Mouse (Mus musculus) neural tube, embryonic 15.5 days (tissue): ENCODE measurements around the gene Stau1. TPM values are rescaled to one million over a fixed set of nuclear protein-coding genes. Genes with fewer than 3 reads are reported as not detected.
"Not testable (repeated sequence)": the region's sequence is repeated elsewhere in the genome, so short reads cannot be mapped to it uniquely, and the experiment has no call there.

Experiments used
- ATAC-seq: fragments of 200-750 bp; cut with Nextera tagmentation; 2 replicates; pipeline ENCODE4 v1.8.0; 2017; ENCODE audit warnings: mild to moderate bottlenecking, moderate TSS enrichment, moderate library complexity; ENCODE audit not compliant: low FRiP score
- H3K27ac ChIP-seq: fragments of 300-500 bp; sonication (generic); replicated peaks from 2 replicates; pipeline ENCODE4 v1.5.1; 2015; ENCODE audit warnings: mild to moderate bottlenecking, inconsistent platforms
- H3K27me3 ChIP-seq: fragments of 300-500 bp; sonication (generic); replicated peaks from 2 replicates; pipeline ENCODE4 v1.6.1; 2015; ENCODE audit warnings: inconsistent platforms
- H3K36me3 ChIP-seq: fragments of 300-500 bp; sonication (generic); 2 replicates; pipeline ENCODE4 v1.6.1; 2015; ENCODE audit warnings: inconsistent platforms
- H3K4me1 ChIP-seq: fragments of 300-500 bp; sonication (generic); 2 replicates; pipeline ENCODE4 v1.6.1; 2015; ENCODE audit warnings: inconsistent platforms
- H3K4me2 ChIP-seq: fragments of 300-500 bp; sonication (generic); 2 replicates; pipeline ENCODE4 v1.6.1; 2015; ENCODE audit warnings: inconsistent platforms, mild to moderate bottlenecking, moderate library complexity
- H3K4me3 ChIP-seq: fragments of 300-500 bp; sonication (generic); replicated peaks from 2 replicates; pipeline ENCODE4 v1.5.1; 2015; ENCODE audit warnings: mild to moderate bottlenecking, inconsistent platforms
- H3K9ac ChIP-seq: fragments of 300-500 bp; sonication (generic); replicated peaks from 2 replicates; pipeline ENCODE4 v1.6.1; 2015; ENCODE audit warnings: mild to moderate bottlenecking, inconsistent platforms
- H3K9me3 ChIP-seq: fragments of 300-500 bp; sonication (generic); replicated peaks from 2 replicates; pipeline ENCODE4 v1.6.1; 2016; ENCODE audit warnings: inconsistent platforms
- WGBS: fragments of 180-500 bp; shearing (Covaris S2); methylation state at CpG from one replicate; pipeline ENCODE4 v1.1.7; 2015; ENCODE audit warnings: mixed read lengths; 5-methylcytosine and 5-hydroxymethylcytosine counted together
- polyA plus RNA-seq: library from polyadenylated mRNA; unstranded; fragments of >200 nt; fragmentation: Nextera tagmentation; extraction: Ambion mirVana; gene quantifications from 2 replicates; pipeline ENCODE4 v1.2.1, GENCODE M21; 2015

Stau1 gene
- polyA plus RNA-seq, 1 experiment from 2014 or later, result 96.6 TPM

DNA sequence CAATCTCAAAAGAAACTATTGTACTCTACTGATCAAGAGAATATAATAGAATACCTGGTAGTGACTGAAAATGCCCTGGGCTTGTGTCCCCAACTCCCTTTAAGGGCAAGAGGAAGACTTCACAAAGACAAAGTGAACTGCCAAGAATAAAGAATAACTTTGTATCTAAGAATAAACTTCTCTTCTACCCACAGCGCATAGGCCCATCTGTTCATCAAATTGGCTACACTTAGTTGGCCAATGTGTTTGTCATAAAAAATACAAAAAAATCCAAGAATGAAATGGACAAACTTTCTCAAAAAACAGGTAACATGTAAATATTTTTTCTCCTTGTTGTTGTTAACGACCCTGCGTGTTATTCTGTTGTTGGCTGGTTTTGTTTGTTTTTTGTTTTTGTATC lies 14.4 kb upstream of the Stau1 start:
- Histone ChIP-seq H3K9ac (no peak overlapping the region), H3K27me3 (no peaks in the 10 kb centered on the region), H3K4me2 (no peak overlapping the region), H3K4me3 (no peak overlapping the region), H3K27ac (no peak overlapping the region), H3K36me3 (no peaks in the 10 kb centered on the region), H3K4me1 (peaks cover 6% of the 10 kb centered on the region), H3K9me3 (no peaks in the 10 kb centered on the region)
- ATAC-seq, result no peak
- WGBS, result 95% methylated on average over 3 of the region's 3 CpGs

DNA sequence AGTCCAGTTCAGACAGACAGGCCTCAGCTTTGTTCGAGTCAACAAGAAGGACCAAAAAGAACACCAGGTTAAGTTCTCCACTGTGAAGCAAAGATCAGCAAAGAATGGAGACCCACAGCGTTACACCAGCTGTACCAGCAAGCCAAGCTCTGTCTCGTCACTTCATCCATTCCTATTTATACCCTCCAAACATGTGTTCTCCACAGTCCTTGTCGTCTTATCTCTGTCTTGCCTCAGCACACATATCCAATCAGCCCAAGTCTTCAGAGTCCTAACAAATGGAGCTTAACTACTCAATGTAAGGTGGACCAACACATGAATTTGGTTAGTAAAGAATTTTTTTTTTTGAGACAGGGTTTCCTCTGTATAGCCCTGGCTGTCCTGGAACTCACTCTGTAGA lies 13.4 kb upstream of the Stau1 start:
- ATAC-seq, result no peak
- H3K9ac ChIP-seq, result no peak overlapping the region
- no peak overlapping the region for H3K27ac ChIP-seq
- no peak overlapping the region for H3K4me3 ChIP-seq
- H3K4me1 ChIP-seq, result peaks cover under 1% of the 10 kb centered on the region
- H3K27me3 ChIP-seq, result no peaks in the 10 kb centered on the region
- no peaks in the 10 kb centered on the region for H3K36me3 ChIP-seq
- no peaks in the 10 kb centered on the region for H3K9me3 ChIP-seq
- WGBS, result 87% methylated on average over 4 of the region's 4 CpGs
- no peak overlapping the region for H3K4me2 ChIP-seq

DNA sequence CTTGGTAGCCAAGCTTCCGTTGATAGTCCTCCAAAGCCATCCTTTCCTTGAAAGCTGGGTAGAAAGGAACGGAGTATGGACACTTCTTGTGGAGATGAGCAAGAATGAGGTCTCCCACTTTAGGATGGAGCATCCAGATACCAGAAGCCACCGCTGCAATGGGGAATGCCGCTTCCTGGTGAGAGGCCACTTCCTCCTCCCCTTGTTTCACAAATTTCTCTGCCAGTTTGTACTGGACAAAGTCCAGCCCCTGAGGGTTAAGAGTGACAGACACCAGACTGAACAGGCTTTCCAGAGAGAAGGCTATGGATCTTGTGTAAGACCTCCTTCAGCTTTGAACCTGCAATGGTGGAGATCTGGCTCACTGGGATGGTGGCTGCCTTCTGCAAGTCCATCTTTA lies 11.5 kb upstream of the Stau1 start:
- WGBS, result 78% methylated on average over 4 of the region's 4 CpGs
- not testable (repeated sequence) for H3K4me3 ChIP-seq, ATAC-seq

DNA sequence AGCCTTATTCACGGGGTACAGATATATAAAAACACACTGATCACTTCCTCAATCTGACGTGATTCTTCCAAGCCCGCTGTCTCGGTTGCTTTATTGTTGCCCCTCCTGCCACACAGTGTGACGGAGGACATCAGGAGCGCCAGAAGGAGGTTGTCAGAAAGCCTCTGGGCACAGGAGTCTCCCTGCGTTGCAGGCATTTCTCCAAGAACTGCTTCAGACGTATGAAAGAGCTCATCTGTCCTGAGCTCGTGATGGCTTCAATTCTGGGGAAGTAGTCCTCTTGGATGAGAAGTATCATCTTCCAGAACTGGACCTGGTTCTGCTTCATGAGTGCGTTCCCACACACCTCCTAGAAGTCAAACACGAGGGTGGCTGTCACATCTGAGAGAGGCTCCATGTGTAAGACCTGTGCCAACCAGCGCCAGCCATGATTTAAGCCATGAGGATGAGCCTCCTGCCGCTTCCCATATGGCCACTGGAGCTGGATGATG lies 10.9 kb upstream of the Stau1 start:
- Histone ChIP-seq H3K9me3 (no peaks in the 10 kb centered on the region), H3K4me3 (no peak overlapping the region), H3K4me1 (no peaks in the 10 kb centered on the region), H3K4me2 (no peak overlapping the region), H3K27me3 (no peaks in the 10 kb centered on the region), H3K36me3 (no peaks in the 10 kb centered on the region), H3K27ac (no peak overlapping the region), H3K9ac (no peak overlapping the region)
- ATAC-seq, result no peak
- 79% methylated on average over 13 of the region's 13 CpGs for WGBS

More for the DNA sequence above, 11.5 kb upstream of the Stau1 start:
- H3K27me3 ChIP-seq, H3K4me2 ChIP-seq, H3K27ac ChIP-seq, H3K36me3 ChIP-seq, H3K9me3 ChIP-seq, H3K4me1 ChIP-seq, H3K9ac ChIP-seq: not testable (repeated sequence)

DNA sequence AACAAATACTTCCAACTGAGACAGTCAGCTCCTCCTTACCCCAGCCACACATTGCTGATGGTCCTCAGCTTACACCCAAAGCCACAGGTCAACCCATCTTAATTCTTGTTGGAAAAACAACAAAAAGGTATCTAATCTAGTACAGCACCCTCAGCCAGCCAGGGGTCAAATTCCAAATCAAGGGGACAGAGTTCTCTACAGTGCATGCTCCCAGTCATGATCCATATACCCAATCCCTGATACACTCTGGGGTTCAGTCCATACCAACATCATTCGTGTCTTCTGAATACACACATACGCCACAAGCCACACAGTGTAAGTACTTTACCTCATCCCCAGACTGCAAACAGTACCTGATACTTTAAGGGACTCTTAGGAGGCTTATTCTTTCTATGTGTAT lies 10.3 kb upstream of the Stau1 start:
- Histone ChIP-seq H3K27ac (no peak overlapping the region), H3K9me3 (no peaks in the 10 kb centered on the region), H3K9ac (no peak overlapping the region), H3K4me1 (no peaks in the 10 kb centered on the region), H3K27me3 (no peaks in the 10 kb centered on the region), H3K36me3 (no peaks in the 10 kb centered on the region), H3K4me2 (no peak overlapping the region), H3K4me3 (no peak overlapping the region)
- no peak for ATAC-seq
- WGBS, result 94% methylated on average over 2 of the region's 2 CpGs

DNA sequence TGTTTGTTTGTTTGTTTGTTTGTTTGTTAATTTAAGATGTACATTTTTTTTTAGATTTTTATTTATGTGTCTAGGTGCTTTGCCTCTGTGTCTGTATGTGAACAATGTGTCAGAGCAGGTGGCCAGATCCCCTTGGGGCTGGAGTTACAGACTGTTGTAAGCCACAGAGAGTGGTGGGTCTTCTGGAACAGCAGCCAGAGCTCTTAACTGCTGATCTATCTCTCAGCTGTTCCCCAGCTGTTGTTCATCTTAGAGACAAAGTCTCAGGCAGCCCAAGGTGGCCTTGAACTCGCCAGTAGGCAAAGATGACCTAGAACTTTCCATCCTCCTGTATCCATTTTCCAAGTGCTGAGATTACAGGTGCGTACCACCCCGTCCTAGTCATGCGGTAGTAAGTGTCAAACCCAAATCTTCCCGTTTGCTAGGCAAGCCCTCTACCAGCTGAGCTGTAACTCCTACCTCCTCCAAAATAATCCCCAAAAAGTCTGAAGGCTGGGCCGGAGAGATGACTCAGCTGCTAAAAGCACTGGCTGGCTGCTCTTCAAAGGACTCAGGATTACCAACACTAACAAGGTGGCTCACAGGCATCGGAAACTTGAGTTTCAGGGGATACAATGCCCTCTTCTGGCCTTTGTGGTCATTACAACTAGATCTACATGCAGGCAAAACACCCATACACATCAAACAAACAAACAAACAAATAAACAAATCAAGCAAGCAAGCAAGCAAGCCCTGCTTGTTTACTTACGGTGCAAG lies 8.2 kb upstream of the Stau1 start:
- no peaks in the 10 kb centered on the region for H3K9me3 ChIP-seq
- H3K27me3 ChIP-seq, result no peaks in the 10 kb centered on the region
- no peak overlapping the region for H3K4me3 ChIP-seq
- 50% methylated on average over 8 of the region's 8 CpGs for WGBS
- no peak overlapping the region for H3K4me2 ChIP-seq
- no peak overlapping the region for H3K27ac ChIP-seq
- no peaks in the 10 kb centered on the region for H3K36me3 ChIP-seq
- H3K9ac ChIP-seq, result no peak overlapping the region
- no peak for ATAC-seq
- no peaks in the 10 kb centered on the region for H3K4me1 ChIP-seq

DNA sequence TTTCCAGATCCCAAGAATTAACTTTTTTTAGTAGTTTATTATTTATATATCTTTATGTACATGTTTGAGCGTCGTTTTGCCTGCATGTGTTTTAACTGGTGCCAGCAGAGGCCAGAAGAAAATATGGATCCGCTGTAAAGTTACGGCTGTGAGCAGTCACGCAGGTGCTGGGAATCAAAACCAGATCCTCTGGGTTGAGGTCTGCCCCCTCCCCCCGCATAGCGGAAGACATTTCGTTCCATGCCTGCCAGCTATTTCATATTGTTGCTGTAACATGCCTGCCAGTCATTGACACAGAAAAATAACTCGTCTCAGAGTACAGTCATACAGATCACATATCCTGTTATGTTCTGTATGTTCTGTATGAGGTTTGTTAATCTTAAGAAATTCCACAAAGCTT lies 5.4 kb upstream of the Stau1 start:
- H3K4me3 ChIP-seq, result no peak overlapping the region
- H3K9ac ChIP-seq, result no peak overlapping the region
- WGBS, result 82% methylated on average over 9 of the region's 9 CpGs
- no peaks in the 10 kb centered on the region for H3K36me3 ChIP-seq
- H3K4me1 ChIP-seq, result peaks cover 7% of the 10 kb centered on the region
- no peaks in the 10 kb centered on the region for H3K27me3 ChIP-seq
- ATAC-seq, result no peak
- no peak overlapping the region for H3K27ac ChIP-seq
- H3K9me3 ChIP-seq, result no peaks in the 10 kb centered on the region
- H3K4me2 ChIP-seq, result no peak overlapping the region

DNA sequence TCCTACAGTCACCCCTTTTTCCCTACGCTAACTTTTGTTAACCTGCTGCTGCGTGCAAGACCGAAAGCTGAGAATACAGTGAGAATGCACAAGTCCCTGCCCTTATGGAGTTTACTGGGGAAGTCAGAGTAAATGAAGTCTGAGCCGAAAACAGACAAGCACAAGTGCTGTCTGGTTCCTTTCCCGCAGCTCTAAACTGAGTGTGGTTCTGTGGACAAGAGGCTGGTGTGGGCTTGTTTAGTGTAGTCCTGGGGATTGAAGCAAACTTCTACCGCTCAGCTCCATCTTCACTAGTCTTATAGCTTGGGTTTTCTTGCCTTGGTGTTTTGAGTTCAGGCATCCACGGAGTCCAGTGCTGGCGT lies 415 bp upstream of the Stau1 start:
- ATAC-seq, result peak; percentile 25
- Histone ChIP-seq H3K9me3 (no peaks in the 10 kb centered on the region), H3K27ac (peak overlapping the region; percentile 74), H3K4me1 (peaks cover 43% of the 10 kb centered on the region), H3K9ac (peak overlapping the region; percentile 45), H3K27me3 (no peaks in the 10 kb centered on the region), H3K4me3 (peak overlapping the region; percentile 80), H3K4me2 (peak overlapping the region; percentile 82), H3K36me3 (no peaks in the 10 kb centered on the region)
- 43% methylated on average over 8 of the region's 8 CpGs for WGBS

DNA sequence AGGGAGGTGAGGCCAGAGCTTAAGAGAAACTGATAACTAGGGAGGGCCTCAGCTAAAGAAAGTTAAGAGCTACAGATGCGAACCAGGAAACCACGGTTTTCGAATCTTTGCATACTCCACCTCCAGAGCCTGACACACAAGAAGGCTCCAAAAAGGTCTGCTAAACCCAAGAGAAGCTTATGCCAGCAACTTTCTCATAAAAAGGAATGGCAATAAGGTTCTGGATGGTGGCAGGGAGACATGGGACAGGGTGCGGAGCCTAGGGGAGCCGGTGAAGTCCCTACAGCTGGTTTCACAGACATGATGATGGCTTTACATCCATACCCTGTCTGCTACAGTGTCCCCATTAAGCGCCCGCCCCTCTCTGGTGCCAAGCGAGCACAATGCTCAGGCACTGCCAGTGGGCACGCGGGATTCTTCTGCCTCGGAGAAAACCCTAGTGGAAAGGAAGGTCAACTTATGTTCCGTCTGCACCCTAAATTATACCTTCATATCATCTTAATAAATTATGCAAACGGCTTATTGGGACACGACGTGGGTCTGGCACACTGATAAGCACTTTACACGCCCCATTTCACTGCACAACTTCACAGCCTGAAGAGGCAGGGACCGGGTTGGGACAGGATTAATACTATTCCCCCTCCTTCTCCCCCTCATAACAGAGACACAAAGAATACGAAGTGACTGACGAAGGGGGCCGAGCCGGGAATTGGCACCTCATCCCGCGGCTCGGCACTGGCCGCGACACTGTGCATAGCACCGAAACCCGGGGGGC lies 891 bp downstream of the Stau1 start:
- H3K9me3 ChIP-seq, result no peaks in the 10 kb centered on the region
- H3K4me2 ChIP-seq, result peak overlapping the region; percentile 82
- no peaks in the 10 kb centered on the region for H3K27me3 ChIP-seq
- WGBS, result 4% methylated on average over 28 of the region's 28 CpGs
- peak overlapping the region; percentile 81 for H3K9ac ChIP-seq
- H3K4me1 ChIP-seq, result peaks cover 52% of the 10 kb centered on the region
- H3K36me3 ChIP-seq, result no peaks in the 10 kb centered on the region
- peak overlapping the region; percentile 80 for H3K4me3 ChIP-seq
- peak; percentile 37 for ATAC-seq
- H3K27ac ChIP-seq, result peak overlapping the region; percentile 93

DNA sequence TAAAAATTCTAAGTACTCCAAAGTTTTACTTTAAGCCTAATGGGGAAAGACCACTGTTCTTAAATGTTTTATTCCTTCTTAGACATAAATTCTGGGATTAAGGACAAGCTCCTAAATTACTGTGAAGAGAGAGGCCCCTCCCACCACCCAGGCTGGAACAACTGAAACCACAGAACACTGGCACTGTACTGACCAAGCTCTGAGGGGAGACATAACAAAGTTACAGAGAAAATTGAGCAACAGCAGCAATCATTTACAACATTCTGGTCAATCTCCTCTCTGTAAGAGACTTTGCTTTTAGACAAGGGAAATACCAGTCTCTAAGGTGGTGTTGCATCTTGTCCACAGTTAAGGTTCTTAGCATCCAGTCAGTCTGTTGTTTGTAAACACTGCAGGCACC lies 4.2 kb downstream of the Stau1 start:
- H3K4me2 ChIP-seq, result no peak overlapping the region
- no peaks in the 10 kb centered on the region for H3K36me3 ChIP-seq
- ATAC-seq, result no peak
- no peaks in the 10 kb centered on the region for H3K27me3 ChIP-seq
- peaks cover 56% of the 10 kb centered on the region for H3K4me1 ChIP-seq
- H3K4me3 ChIP-seq, result no peak overlapping the region
- no peak overlapping the region for H3K9ac ChIP-seq
- no peak overlapping the region for H3K27ac ChIP-seq
- H3K9me3 ChIP-seq, result no peaks in the 10 kb centered on the region

DNA sequence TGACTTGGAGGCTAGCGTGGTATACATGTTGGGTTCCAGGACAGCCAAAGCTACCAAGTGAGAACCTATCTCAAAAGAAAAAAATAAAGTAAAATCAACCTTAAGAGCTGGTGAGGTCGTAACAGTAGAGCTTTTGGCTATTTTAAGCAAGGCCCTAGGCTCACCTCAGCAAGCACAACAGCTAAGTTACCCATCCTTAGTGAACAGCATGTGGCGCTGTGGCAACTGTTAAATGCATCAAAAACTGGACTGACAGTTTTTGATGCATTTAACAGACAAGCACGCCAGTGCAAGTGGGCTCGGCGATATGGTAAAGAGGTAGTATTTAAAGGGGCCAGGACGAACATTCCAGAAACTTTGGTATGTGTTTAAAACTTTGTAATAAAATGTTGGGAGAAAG lies 5.2 kb downstream of the Stau1 start:
- Histone ChIP-seq H3K9ac (no peak overlapping the region), H3K4me3 (no peak overlapping the region)

DNA sequence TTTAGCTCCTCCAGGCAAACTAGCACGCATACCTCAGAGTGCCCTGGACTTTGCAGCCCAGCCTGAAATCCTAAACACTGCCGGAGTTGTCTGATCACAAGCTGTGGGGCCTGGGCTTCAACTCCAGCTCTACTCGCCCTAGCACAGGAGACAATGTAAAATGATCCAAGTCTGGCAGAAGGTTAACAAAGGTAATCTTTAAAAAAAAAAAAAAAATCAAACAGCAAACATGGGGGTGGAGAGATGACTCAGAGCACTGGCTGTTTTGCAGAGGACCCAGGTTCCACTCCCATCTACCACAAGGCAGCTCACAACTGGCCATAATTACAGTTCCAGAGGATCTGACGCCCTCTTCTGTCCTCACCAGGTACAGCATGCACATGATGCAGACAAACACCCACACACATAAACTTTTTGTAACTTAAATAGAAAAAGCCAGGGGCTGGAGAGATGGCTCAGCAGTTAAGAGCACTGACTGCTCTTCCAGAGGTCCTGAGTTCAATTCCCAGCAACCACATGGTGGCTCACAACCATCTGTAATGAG lies 12.7 kb downstream of the Stau1 start:
- WGBS, result 91% methylated on average over 4 of the region's 4 CpGs
- H3K9me3 ChIP-seq, result no peaks in the 10 kb centered on the region
- no peaks in the 10 kb centered on the region for H3K27me3 ChIP-seq
- no peak overlapping the region for H3K4me2 ChIP-seq
- ATAC-seq, result no peak
- H3K9ac ChIP-seq, result no peak overlapping the region
- no peak overlapping the region for H3K27ac ChIP-seq
- H3K4me3 ChIP-seq, result no peak overlapping the region
- no peaks in the 10 kb centered on the region for H3K36me3 ChIP-seq
- H3K4me1 ChIP-seq, result no peaks in the 10 kb centered on the region

More for the DNA sequence above, 5.2 kb downstream of the Stau1 start:
- Histone ChIP-seq H3K27me3 (no peaks in the 10 kb centered on the region), H3K4me2 (no peak overlapping the region), H3K27ac (no peak overlapping the region), H3K4me1 (peaks cover 50% of the 10 kb centered on the region), H3K9me3 (no peaks in the 10 kb centered on the region), H3K36me3 (no peaks in the 10 kb centered on the region)
- no peak for ATAC-seq
- WGBS, result 90% methylated on average over 7 of the region's 7 CpGs
